Mouse (Mus musculus): ENCODE measurements around the gene Fam189b. TPM values are rescaled to one million over a fixed set of nuclear protein-coding genes. Genes with fewer than 3 reads are reported as not detected.
"Not testable (repeated sequence)": the region's sequence is repeated elsewhere in the genome, so short reads cannot be mapped to it uniquely, and the experiment has no call there.

Fam189b gene
- polyA plus RNA-seq, 1 experiment from 2014 or later: 49.9 TPM

DNA sequence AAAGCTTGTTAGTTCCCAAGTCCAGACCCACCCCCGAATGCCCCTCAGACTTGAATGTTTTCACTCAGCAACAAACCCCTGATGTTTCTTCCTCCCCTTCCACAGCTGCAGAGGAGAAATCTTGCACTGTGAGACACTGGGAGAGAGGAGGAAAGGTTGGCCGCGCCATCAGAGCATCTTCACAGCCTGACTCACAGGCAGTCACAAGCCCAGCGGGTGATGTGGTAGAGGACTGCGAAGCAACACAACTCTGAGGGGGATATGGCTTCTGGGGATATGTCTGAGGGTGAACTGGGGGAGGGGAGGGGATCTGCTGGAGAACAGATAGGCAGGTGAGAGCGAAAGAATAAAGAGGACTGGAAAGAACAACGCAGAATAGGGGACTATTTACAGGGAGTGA lies 24.3 kb upstream of the Fam189b start:
- 21% methylated on average over 7 of the region's 7 CpGs for WGBS
- H3K27ac ChIP-seq (replicated peaks): peak overlapping the region; percentile 29; the same call in 1 of the 2 replicates

DNA sequence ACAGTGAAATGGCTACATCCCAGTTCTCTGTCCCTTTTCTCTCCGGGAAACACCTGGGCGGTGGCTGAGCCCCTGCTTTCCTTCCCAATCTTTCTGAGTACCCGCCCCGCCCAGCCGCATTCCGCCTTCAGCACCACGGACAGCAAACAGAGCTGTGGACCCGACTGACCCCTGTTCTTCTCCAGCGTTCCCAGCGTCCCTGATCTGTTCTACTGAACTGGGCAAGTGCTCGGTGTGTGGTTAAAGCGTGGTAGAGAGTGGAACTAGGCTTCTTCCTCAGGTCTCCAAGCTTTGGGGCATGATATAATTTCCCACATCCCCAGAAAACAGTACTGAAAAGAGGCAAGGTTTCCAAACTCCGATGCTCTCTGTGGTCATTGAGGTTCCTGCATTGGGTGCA lies 23.7 kb upstream of the Fam189b start:
- no peak for ATAC-seq (ENCODE audit: low read depth)
- peak overlapping the region; percentile 84 for H3K9ac ChIP-seq
- H3K27me3 ChIP-seq: no peaks in the 10 kb centered on the region
- H3K9me3 ChIP-seq: no peaks in the 10 kb centered on the region
- peak overlapping the region; percentile 84 for H3K4me3 ChIP-seq
- 0 out of 2 replicates have a peak overlapping the region, but pooled peaks have one; percentile 29 for H3K27ac ChIP-seq (replicated peaks)
- H3K36me3 ChIP-seq: no peaks in the 10 kb centered on the region
- H3K4me2 ChIP-seq: peak overlapping the region; percentile 93
- H3K4me1 ChIP-seq (replicated peaks): peaks cover 35% of the 10 kb centered on the region
- WGBS: 2% methylated on average over 13 of the region's 13 CpGs

More for the DNA sequence above, 24.3 kb upstream of the Fam189b start:
- Histone ChIP-seq H3K27me3 (no peaks in the 10 kb centered on the region), H3K36me3 (no peaks in the 10 kb centered on the region), H3K4me1 (replicated peaks) (peaks cover 29% of the 10 kb centered on the region), H3K4me2 (peak overlapping the region; percentile 93), H3K9ac (peak overlapping the region; percentile 84), H3K4me3 (peak overlapping the region; percentile 84), H3K9me3 (no peaks in the 10 kb centered on the region)
- ATAC-seq (ENCODE audit: low read depth): no peak

DNA sequence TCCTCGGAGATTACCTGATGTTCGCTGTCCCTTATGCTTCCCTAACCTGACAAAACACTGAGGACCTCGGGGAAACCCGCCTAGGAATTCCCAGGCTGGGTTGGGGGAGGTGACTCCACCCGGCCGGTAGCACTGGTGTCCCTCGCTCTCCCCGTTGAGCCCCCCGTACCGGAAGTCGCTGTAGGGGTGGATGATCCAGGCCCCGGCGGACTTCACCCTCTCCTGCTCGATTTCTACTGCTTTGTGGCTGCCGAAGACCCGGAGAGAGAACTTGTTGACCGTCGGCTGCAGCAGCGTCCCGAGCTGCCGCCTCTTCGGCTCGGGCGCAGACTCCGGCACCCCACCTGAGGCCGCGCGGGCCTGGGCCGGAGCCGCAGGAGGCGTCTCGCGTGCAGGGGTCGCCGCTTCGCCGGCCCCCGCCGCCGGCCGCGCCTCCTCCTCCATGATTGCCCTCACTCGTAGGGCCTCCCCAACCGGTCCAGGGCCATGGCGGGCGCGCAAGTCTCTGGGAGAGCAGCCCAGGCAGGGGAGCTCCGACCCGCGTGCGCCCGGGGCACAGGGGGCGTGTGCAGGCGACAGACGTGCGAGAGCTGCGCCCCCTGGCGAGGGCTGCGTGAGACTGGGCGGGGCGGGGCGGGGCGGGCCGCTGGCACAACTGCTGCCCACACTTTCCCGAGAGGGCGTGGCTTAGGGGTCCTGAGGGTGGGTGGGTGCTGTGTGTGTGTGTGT lies 23.2 kb upstream of the Fam189b start, which contains the start of gene Hcn3:
Hcn3 (minus strand) TSS at position 581 of the 729 bp plus-strand sequence.
- Histone ChIP-seq H3K4me2 (peak within 1 kb of the TSS; percentile 93), H3K27me3 (no peaks in the 10 kb centered on the region), H3K9me3 (no peaks in the 10 kb centered on the region), H3K27ac (replicated peaks) (peak within 1 kb of the TSS; percentile 67; the same call in 1 of the 2 replicates), H3K4me3 (peak within 1 kb of the TSS; percentile 84), H3K9ac (peak within 1 kb of the TSS; percentile 84), H3K4me1 (replicated peaks) (peaks cover 35% of the 10 kb centered on the region), H3K36me3 (no peaks in the 10 kb centered on the region)
- WGBS: under 1% methylated on average over 64 of the region's 66 CpGs
- ATAC-seq (ENCODE audit: low read depth): peak; percentile 88

DNA sequence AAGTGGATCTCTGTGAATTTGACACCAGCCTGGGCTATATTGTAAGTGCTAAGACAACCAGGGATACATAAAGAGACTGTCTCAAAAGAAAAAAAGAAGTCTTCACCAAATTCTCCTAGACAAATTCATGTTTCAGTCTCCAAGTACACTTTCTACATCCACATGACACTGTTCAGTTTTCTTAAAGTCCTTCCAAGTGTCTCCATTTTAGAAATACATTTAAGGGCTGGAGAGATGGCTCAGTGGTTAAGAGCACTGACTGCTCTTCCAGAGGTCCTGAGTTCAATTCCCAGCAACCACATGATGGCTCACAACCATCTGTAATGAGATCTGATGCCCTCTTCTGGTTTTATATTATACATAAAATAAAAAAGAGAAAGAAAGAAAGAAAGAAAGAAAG lies 21.7 kb upstream of the Fam189b start:
- H3K4me2 ChIP-seq; H3K4me3 ChIP-seq; H3K9ac ChIP-seq; H3K27me3 ChIP-seq; ATAC-seq (ENCODE audit: low read depth); H3K9me3 ChIP-seq; H3K27ac ChIP-seq (replicated peaks); H3K36me3 ChIP-seq: not testable (repeated sequence)
- peaks cover 46% of the 10 kb centered on the region for H3K4me1 ChIP-seq (replicated peaks)

DNA sequence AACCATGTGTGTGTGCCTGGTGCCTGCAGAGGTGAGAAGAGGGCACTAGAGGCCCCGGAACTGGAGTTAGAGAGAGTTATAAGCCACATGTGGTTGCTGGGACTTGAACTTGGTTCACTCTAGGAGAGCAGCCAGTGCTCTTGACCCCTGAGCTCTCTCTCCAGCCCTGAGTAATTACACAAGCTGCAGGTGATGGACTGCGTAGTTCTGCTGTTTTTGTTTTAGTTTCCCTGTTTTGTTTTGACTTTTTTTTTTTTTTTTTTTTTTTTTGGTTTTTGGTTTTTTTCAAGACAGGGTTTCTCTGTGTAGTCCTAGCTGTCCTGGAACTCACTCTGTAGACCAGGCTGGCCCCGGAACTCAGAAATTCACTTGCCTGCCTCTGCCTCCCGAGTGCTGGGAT lies 21.2 kb upstream of the Fam189b start:
- Histone ChIP-seq H3K9ac (no peak overlapping the region), H3K27ac (replicated peaks) (no peak overlapping the region), H3K4me1 (replicated peaks) (peaks cover 52% of the 10 kb centered on the region), H3K4me3 (no peak overlapping the region), H3K27me3 (no peaks in the 10 kb centered on the region), H3K4me2 (no peak overlapping the region), H3K36me3 (peaks cover 3% of the 10 kb centered on the region), H3K9me3 (no peaks in the 10 kb centered on the region)
- ATAC-seq (ENCODE audit: low read depth): no peak
- WGBS: 86% methylated on average over 4 of the region's 4 CpGs

DNA sequence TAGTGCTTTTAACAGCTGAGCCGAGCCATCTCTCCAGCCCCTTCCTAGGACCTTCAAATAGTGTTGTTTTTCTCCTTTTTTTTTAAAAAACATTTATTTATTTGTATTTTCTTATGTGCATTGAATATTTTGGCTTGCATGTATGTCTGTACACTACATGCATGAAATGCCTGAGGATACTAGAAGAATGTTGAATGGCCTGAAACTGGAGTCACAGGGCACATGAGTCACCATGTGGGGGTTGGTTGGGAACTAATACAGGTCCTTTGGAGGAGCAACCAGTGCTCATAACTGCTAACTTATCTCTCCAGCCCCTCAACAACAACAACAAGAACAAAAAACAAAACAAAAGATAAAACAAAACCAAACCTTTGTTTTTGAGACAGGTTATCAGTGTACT lies 19.8 kb upstream of the Fam189b start:
- 60% methylated on average over 1 of the region's 1 CpGs for WGBS
- H3K27ac ChIP-seq (replicated peaks): no peak overlapping the region
- ATAC-seq (ENCODE audit: low read depth): no peak
- H3K27me3 ChIP-seq: no peaks in the 10 kb centered on the region
- peaks cover 15% of the 10 kb centered on the region for H3K36me3 ChIP-seq
- no peak overlapping the region for H3K4me2 ChIP-seq
- no peak overlapping the region for H3K4me3 ChIP-seq
- no peaks in the 10 kb centered on the region for H3K9me3 ChIP-seq
- H3K4me1 ChIP-seq (replicated peaks): peaks cover 48% of the 10 kb centered on the region
- H3K9ac ChIP-seq: no peak overlapping the region

DNA sequence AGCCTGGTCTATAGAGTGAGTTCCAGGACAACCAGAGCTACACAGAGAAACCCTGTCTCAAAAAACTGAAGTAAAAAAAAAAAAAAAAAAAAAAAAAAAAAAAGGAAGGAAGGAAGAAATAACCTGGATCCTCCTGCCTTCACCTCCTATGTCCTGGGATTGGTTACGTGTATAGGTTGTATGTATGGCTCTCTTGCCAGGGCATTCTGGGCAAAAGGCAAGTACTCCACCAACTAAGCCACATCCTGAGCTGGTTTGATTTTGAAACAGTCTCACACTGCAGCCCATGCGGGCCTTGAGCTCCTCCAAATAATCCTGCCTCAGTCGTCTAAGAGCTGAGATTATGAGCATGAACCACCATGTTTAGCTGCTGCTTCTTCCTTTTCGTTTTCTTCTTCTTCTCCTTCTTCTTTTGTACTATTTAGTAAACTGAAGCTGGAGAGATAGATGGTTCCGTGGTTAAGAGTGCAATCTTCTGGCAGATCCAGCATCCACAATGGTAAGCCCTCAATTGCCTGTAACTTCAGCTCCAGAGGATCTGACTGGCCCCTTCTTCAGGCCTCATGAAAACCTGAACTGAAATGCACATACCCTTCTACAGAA lies 19.2 kb upstream of the Fam189b start:
- Histone ChIP-seq H3K9me3 (no peaks in the 10 kb centered on the region), H3K27ac (replicated peaks) (peak overlapping the region; percentile 95), H3K27me3 (no peaks in the 10 kb centered on the region), H3K4me3 (peak overlapping the region; percentile 94), H3K4me2 (peak overlapping the region; percentile 86), H3K36me3 (peaks cover 21% of the 10 kb centered on the region), H3K4me1 (replicated peaks) (peaks cover 42% of the 10 kb centered on the region), H3K9ac (peak overlapping the region; percentile 95)
- ATAC-seq (ENCODE audit: low read depth): no peak
- 78% methylated on average over 5 of the region's 5 CpGs for WGBS

DNA sequence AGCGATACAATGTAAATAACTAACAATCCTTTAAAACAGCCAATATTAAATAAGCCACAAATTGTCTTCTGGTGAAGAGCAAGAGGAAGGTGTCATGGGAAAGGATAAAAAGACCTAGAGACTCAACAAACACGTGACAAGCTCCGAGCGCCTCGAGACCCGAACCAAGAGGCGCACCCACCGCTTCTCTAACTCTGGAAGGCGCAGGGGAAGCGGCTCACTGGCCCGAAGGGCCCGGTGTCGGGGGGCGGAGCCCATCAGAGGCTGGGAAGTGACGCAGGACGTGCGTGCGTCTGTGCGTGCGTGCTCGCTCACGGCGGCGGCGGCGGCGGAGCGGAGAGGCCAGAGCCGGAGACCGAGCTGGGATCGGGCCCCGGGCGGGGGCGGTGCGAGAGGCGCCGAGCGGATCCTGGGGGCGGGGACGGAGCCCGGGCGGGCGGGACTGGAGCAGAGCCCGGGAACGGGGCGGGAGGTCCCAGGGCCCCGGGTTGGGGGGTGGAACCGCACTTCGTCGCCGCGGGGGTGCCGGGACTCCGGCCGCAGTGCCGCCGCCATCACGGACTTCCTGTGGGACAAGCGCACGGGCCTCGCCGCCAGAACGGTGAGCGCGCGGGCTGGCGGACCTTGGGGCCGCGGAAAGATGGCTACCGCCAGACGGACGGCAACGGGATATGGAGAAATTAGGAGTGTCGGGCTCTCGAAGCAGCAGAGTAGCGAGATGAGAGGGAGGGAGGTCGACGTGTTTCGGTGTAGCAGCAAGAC lies 18.3 kb upstream of the Fam189b start, which contains the start of gene Clk2:
Clk2 (plus strand) TSS at position 290 of the 762 bp plus-strand sequence.
- Histone ChIP-seq H3K36me3 (peaks cover 30% of the 10 kb centered on the region), H3K4me3 (peak within 1 kb of the TSS; percentile 94), H3K27ac (replicated peaks) (peak within 1 kb of the TSS; percentile 95), H3K9me3 (no peaks in the 10 kb centered on the region), H3K27me3 (no peaks in the 10 kb centered on the region), H3K4me2 (peak within 1 kb of the TSS; percentile 86), H3K9ac (peak within 1 kb of the TSS; percentile 95), H3K4me1 (replicated peaks) (peaks cover 32% of the 10 kb centered on the region)
- ATAC-seq (ENCODE audit: low read depth): peak; percentile 94
- under 1% methylated on average over 77 of the region's 79 CpGs for WGBS

DNA sequence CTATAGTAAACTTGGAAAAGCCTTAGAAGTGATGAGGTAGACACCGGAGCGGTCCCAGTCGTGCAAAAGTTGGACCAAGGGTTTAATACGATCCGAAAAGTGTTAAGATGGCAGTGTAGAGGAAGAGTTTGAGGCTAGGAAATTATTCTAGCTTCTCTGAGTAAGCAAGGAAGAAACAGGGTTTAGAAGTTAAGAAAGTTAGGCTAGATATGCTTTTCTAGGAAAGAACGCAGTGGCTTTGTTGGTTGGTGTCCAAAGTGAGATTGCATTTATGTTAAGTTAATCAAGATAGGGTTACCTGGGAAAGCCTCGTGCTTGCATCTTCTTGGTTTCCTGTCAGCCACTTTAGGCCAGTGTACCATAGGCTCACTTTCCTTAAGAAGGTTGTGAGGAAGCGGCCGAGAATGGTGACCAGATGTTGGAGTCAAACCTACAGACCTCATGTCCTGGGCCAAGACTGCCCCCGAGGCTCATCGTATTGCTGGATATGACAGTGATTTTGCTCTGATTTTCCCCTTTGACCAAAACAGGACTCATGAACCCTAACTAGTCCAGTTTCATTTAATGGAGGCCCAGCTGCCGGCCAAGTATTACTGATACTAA lies 17.6 kb upstream of the Fam189b start:
- peak overlapping the region; percentile 86 for H3K4me2 ChIP-seq
- no peaks in the 10 kb centered on the region for H3K27me3 ChIP-seq
- peak overlapping the region; percentile 95 for H3K27ac ChIP-seq (replicated peaks)
- no peak for ATAC-seq (ENCODE audit: low read depth)
- 31% methylated on average over 12 of the region's 12 CpGs for WGBS
- H3K4me1 ChIP-seq (replicated peaks): peaks cover 27% of the 10 kb centered on the region
- peaks cover 37% of the 10 kb centered on the region for H3K36me3 ChIP-seq
- peak overlapping the region; percentile 95 for H3K9ac ChIP-seq
- no peaks in the 10 kb centered on the region for H3K9me3 ChIP-seq
- H3K4me3 ChIP-seq: peak overlapping the region; percentile 94

DNA sequence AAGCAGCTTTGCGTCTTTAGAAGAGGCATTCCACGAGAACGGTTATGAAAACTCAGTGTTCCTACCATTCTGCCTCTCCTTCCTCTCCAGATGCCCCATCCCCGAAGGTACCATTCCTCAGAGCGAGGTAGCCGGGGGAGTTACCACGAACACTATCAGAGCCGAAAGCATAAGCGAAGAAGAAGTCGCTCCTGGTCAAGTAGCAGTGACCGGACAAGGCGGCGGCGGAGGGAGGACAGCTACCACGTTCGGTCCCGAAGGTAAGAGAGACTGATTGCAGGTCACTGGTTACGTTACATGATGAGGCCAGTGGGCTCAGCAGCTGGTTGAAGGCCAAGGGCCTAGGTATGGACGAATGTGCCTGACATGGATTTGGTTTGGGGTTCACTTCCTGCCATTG lies 16.0 kb upstream of the Fam189b start:
- H3K27ac ChIP-seq (replicated peaks): no peak overlapping the region
- no peak for ATAC-seq (ENCODE audit: low read depth)
- H3K9ac ChIP-seq: no peak overlapping the region
- no peak overlapping the region for H3K4me3 ChIP-seq
- H3K36me3 ChIP-seq: peaks cover 51% of the 10 kb centered on the region
- no peak overlapping the region for H3K4me2 ChIP-seq
- no peaks in the 10 kb centered on the region for H3K9me3 ChIP-seq
- 94% methylated on average over 19 of the region's 19 CpGs for WGBS
- peaks cover 26% of the 10 kb centered on the region for H3K4me1 ChIP-seq (replicated peaks)
- H3K27me3 ChIP-seq: no peaks in the 10 kb centered on the region

DNA sequence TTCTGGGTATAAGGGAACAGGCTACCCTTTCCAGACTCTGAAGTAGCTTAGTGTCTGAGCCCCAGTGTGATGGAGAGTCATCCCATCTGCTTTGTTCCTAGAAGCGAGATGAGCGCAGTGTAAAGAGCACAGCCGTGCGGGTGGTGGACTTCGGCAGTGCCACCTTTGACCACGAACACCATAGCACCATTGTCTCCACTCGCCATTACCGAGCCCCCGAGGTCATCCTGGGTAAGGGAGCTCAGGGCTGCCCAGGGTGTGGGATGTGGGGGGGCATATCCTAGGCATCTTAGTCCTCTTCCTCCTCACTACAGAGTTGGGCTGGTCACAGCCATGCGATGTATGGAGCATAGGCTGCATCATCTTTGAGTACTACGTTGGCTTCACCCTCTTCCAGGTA lies 8.1 kb upstream of the Fam189b start:
- H3K9ac ChIP-seq: no peak overlapping the region
- H3K4me1 ChIP-seq (replicated peaks): peaks cover 16% of the 10 kb centered on the region
- no peaks in the 10 kb centered on the region for H3K9me3 ChIP-seq
- no peak overlapping the region for H3K27ac ChIP-seq (replicated peaks)
- H3K27me3 ChIP-seq: no peaks in the 10 kb centered on the region
- peaks cover 76% of the 10 kb centered on the region for H3K36me3 ChIP-seq
- no peak for ATAC-seq (ENCODE audit: low read depth)
- 92% methylated on average over 11 of the region's 11 CpGs for WGBS
- H3K4me2 ChIP-seq: no peak overlapping the region
- H3K4me3 ChIP-seq: no peak overlapping the region

DNA sequence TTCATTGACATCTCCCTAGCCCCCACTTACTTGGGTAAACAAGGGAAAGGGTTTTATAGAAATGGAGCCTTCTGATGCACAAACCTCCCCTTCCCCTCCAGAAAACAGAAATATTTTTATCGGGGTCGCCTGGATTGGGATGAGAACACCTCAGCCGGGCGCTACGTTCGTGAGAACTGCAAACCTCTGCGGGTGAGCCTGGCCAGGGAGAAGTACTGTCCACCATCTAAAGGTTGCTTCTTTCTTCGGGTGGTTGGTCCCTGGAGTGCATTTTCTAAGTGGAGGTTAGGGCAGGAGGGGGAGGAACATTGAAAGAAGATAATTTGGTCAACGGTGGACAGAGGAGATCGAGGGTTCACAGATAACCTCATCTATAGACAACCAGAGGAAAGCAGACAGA lies 7.4 kb upstream of the Fam189b start:
- H3K4me3 ChIP-seq: no peak overlapping the region
- H3K4me1 ChIP-seq (replicated peaks): peaks cover 16% of the 10 kb centered on the region
- no peak for ATAC-seq (ENCODE audit: low read depth)
- no peak overlapping the region for H3K9ac ChIP-seq
- H3K36me3 ChIP-seq: peaks cover 76% of the 10 kb centered on the region
- no peak overlapping the region for H3K4me2 ChIP-seq
- no peaks in the 10 kb centered on the region for H3K27me3 ChIP-seq
- H3K27ac ChIP-seq (replicated peaks): no peak overlapping the region
- H3K9me3 ChIP-seq: no peaks in the 10 kb centered on the region
- 90% methylated on average over 10 of the region's 10 CpGs for WGBS
